Mouse (Mus musculus) spleen, adult 2 months (tissue): ENCODE measurements around the gene Zfyve28.

ENCODE experiments used
- CTCF ChIP-seq: fragments of 200-500 bp; IDR thresholded peaks from 2 replicates; pipeline ENCODE4 v1.5.1; 2011; ENCODE audit warnings: mild to moderate bottlenecking, inconsistent platforms; ENCODE audit not compliant: insufficient read depth, insufficient read length, insufficient replicate concordance; ENCODE audit errors: extremely low read depth
- POLR2A ChIP-seq: fragments of 200-500 bp; IDR thresholded peaks from 2 replicates; pipeline ENCODE4 v1.6.1; 2011; ENCODE audit warnings: low read depth, low read length, inconsistent platforms

GRCm38 (mm10) chr5:34174021-34174420 is 114.2 kb downstream of the Zfyve28 start:
- TF ChIP-seq POLR2A: no peak
- no peak for TF ChIP-seq CTCF
